Mouse (Mus musculus) kidney, postnatal 0 days (tissue): Measurements from ENCODE around the gene Robo2. TPM values are rescaled to one million over a fixed set of nuclear protein-coding genes. Genes with fewer than 3 reads are reported as not detected.

Experiments used
- ATAC-seq: fragments of 200-750 bp; cut with Nextera tagmentation; replicated peaks from 2 replicates; pipeline ENCODE4 v1.8.0; 2017; ENCODE audit warnings: low read depth, moderate number of reproducible peaks, moderate TSS enrichment, moderate library complexity; ENCODE audit not compliant: low FRiP score
- DNase-seq: peaks from one replicate; pipeline ENCODE4 v3.0.0-alpha.2; 2016; ENCODE audit warnings: low spot score
- H3K27ac ChIP-seq: fragments of 300-500 bp; sonication (generic); 2 replicates; pipeline ENCODE4 v1.5.1; 2014; ENCODE audit warnings: mild to moderate bottlenecking
- H3K27me3 ChIP-seq: fragments of 300-500 bp; sonication (generic); 2 replicates; pipeline ENCODE4 v1.6.1; 2014; ENCODE audit warnings: low read length, mixed read lengths; ENCODE audit not compliant: insufficient read depth
- H3K36me3 ChIP-seq: fragments of 300-500 bp; sonication (generic); 2 replicates; pipeline ENCODE4 v1.6.1; 2014; ENCODE audit warnings: low read length, mixed read lengths; ENCODE audit not compliant: insufficient read depth
- H3K4me1 ChIP-seq: fragments of 300-500 bp; sonication (generic); replicated peaks from 2 replicates; pipeline ENCODE4 v1.6.1; 2014; ENCODE audit warnings: antibody characterized with exemption, low read length, mixed read lengths; ENCODE audit not compliant: insufficient read depth
- H3K4me2 ChIP-seq: fragments of 300-500 bp; sonication (generic); 2 replicates; pipeline ENCODE4 v1.6.1; 2014; ENCODE audit warnings: mild to moderate bottlenecking, low read length, moderate library complexity, mixed read lengths
- H3K4me3 ChIP-seq: fragments of 300-500 bp; sonication (generic); replicated peaks from 2 replicates; pipeline ENCODE4 v1.5.1; 2014; ENCODE audit warnings: low read depth, low read length
- H3K9ac ChIP-seq: fragments of 300-500 bp; sonication (generic); 2 replicates; pipeline ENCODE4 v1.6.1; 2014; ENCODE audit warnings: low read depth, low read length
- H3K9me3 ChIP-seq: fragments of 300-500 bp; sonication (generic); replicated peaks from 2 replicates; pipeline ENCODE4 v1.6.1; 2016; ENCODE audit warnings: low read length, inconsistent platforms, mixed read lengths
- CTCF ChIP-seq: IDR thresholded peaks from 2 replicates; pipeline ENCODE4 v1.5.1; 2016; ENCODE audit warnings: antibody characterized with exemption, low read depth, mild to moderate bottlenecking, moderate library complexity
- WGBS: fragments of 180-500 bp; shearing (Covaris S2); extraction: QIAGEN DNeasy Blood & Tissue Kit; methylation state at CpG from one replicate; pipeline ENCODE4 v1.1.7; 2014; 5-methylcytosine and 5-hydroxymethylcytosine counted together
- polyA plus RNA-seq: library from polyadenylated mRNA; unstranded; fragments of >200 nt; fragmentation: Nextera tagmentation; extraction: Ambion mirVana; gene quantifications from 2 replicates; pipeline ENCODE4 v1.2.1, GENCODE M21; 2015

The Robo2 gene
- polyA plus RNA-seq, 1 experiment from 2014 or later = 30.7 TPM

- Histone ChIP-seq H3K4me1 (0 out of 2 replicates have a peak, but pooled peaks cover 3% of the 10 kb centered on the region), H3K4me2 (no peak overlapping the region), H3K36me3 (no peaks in the 10 kb centered on the region), H3K27ac (no peak overlapping the region), H3K9me3 (no peaks in the 10 kb centered on the region), H3K27me3 (no peaks in the 10 kb centered on the region), H3K4me3 (no peak overlapping the region), H3K9ac (no peak overlapping the region)
- DNase-seq (peak; percentile 55), ATAC-seq (no peak)
- no peak for TF ChIP-seq CTCF
- WGBS = 37% methylated on average over 7 of the region's 7 CpGs
Measured at GRCm38 (mm10) chr16:74169121-74169520, 242.5 kb downstream of the Robo2 start.

GRCm38 (mm10) chr16:74167832-74168231, 243.8 kb downstream of the Robo2 start:
- no peak for DNase-seq
- TF ChIP-seq CTCF = no peak
- H3K9ac ChIP-seq = no peak overlapping the region
- no peaks in the 10 kb centered on the region for H3K27me3 ChIP-seq
- 0 out of 2 replicates have a peak, but pooled peaks cover 3% of the 10 kb centered on the region for H3K4me1 ChIP-seq
- no peak overlapping the region for H3K4me3 ChIP-seq
- H3K9me3 ChIP-seq = no peaks in the 10 kb centered on the region
- peak overlapping the region; percentile 13; the same call in 1 of the 2 replicates for H3K27ac ChIP-seq
- H3K36me3 ChIP-seq = no peaks in the 10 kb centered on the region
- ATAC-seq = no peak
- H3K4me2 ChIP-seq = no peak overlapping the region

GRCm38 (mm10) chr16:74162041-74162440, 249.6 kb downstream of the Robo2 start:
- DNase-seq (no peak), ATAC-seq (no peak)
- Histone ChIP-seq H3K27ac (no peak overlapping the region), H3K36me3 (no peaks in the 10 kb centered on the region), H3K4me2 (no peak overlapping the region), H3K9me3 (no peaks in the 10 kb centered on the region), H3K4me3 (no peak overlapping the region), H3K9ac (no peak overlapping the region), H3K4me1 (no peaks in the 10 kb centered on the region), H3K27me3 (no peaks in the 10 kb centered on the region)
- 89% methylated on average over 4 of the region's 4 CpGs for WGBS
- TF ChIP-seq CTCF = no peak

GRCm38 (mm10) chr16:74159189-74159588, 252.4 kb downstream of the Robo2 start:
- Histone ChIP-seq H3K4me2 (no peak overlapping the region), H3K4me3 (no peak overlapping the region), H3K9me3 (no peaks in the 10 kb centered on the region), H3K4me1 (no peaks in the 10 kb centered on the region), H3K36me3 (no peaks in the 10 kb centered on the region), H3K27ac (no peak overlapping the region), H3K27me3 (no peaks in the 10 kb centered on the region), H3K9ac (no peak overlapping the region)
- 79% methylated on average over 3 of the region's 3 CpGs for WGBS
- ATAC-seq = no peak
- DNase-seq = no peak
- no peak for TF ChIP-seq CTCF

- Histone ChIP-seq H3K4me2 (no peak overlapping the region), H3K27me3 (no peaks in the 10 kb centered on the region), H3K4me1 (no peaks in the 10 kb centered on the region), H3K4me3 (no peak overlapping the region), H3K9me3 (no peaks in the 10 kb centered on the region), H3K27ac (no peak overlapping the region), H3K9ac (no peak overlapping the region), H3K36me3 (no peaks in the 10 kb centered on the region)
- ATAC-seq (no peak), DNase-seq (no peak)
- TF ChIP-seq CTCF = no peak
- WGBS = 80% methylated on average over 1 of the region's 1 CpGs
Measured at GRCm38 (mm10) chr16:74136181-74136580, 275.4 kb downstream of the Robo2 start.

- Histone ChIP-seq H3K4me1 (no peaks in the 10 kb centered on the region), H3K9me3 (no peaks in the 10 kb centered on the region), H3K4me2 (no peak overlapping the region), H3K36me3 (no peaks in the 10 kb centered on the region), H3K27ac (no peak overlapping the region), H3K9ac (no peak overlapping the region), H3K4me3 (no peak overlapping the region), H3K27me3 (no peaks in the 10 kb centered on the region)
- no peak for TF ChIP-seq CTCF
- WGBS = 46% methylated on average over 6 of the region's 6 CpGs
- ATAC-seq (no peak), DNase-seq (peak; percentile 44)
Measured at GRCm38 (mm10) chr16:74132833-74133232, 278.8 kb downstream of the Robo2 start.

- ATAC-seq = no peak
- no peaks in the 10 kb centered on the region for H3K36me3 ChIP-seq
- TF ChIP-seq CTCF = no peak
- no peak overlapping the region for H3K27ac ChIP-seq
- no peak for DNase-seq
- no peaks in the 10 kb centered on the region for H3K27me3 ChIP-seq
- no peaks in the 10 kb centered on the region for H3K9me3 ChIP-seq
- H3K4me2 ChIP-seq = no peak overlapping the region
- no peak overlapping the region for H3K9ac ChIP-seq
- no peaks in the 10 kb centered on the region for H3K4me1 ChIP-seq
- H3K4me3 ChIP-seq = no peak overlapping the region
- 89% methylated on average over 5 of the region's 5 CpGs for WGBS
Measured at GRCm38 (mm10) chr16:74131370-74131769, 280.3 kb downstream of the Robo2 start.
